Mouse (Mus musculus): Measurements from ENCODE around the gene Mtcl1. TPM values are rescaled to one million over a fixed set of nuclear protein-coding genes. Genes with fewer than 3 reads are reported as not detected.
"Not testable (repeated sequence)": the region's sequence is repeated elsewhere in the genome, so short reads cannot be mapped to it uniquely, and the experiment has no call there.

Mtcl1 gene
- total RNA-seq, 2 experiments from 2014 or later: 5.5 to 8.4 TPM

GRCm38 (mm10) chr17:66444059-66444700 is 5.4 kb downstream of the Mtcl1 start:
- intact Hi-C loops (cut with DNase I): no loop called here
- no peak for TF ChIP-seq CTCF (IDR thresholded peaks at IDR 0.05)
- H3K4me3 ChIP-seq: no peak overlapping the region

DNA sequence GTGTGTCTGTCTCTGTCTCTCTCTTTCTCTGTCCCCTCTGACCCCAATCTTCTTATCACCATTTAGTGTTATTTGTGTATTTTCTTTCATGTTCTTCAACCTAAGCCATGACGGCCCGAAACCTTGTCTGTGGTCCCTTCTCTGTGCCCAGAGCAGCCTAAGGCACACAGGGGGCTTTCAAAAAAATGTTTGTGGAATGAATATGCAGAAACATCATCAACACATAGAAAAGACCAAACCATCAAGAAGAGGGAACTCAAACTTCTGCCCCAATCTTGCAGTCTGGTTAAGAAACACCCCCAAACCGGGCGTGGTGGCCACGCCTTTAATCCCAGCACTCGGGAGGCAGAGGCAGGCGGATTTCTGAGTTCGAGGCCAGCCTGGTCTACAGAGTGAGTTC is 9.7 kb downstream of the Mtcl1 start:
- Histone ChIP-seq H3K4me3 (no peak overlapping the region), H3K27ac (no peak overlapping the region)
- intact Hi-C loops (cut with DNase I): no loop called here
- no peak for DNase-seq
- TF ChIP-seq CTCF (IDR thresholded peaks at IDR 0.05): no peak

More at GRCm38 (mm10) chr17:66444059-66444700, 5.4 kb downstream of the Mtcl1 start:
- no peak overlapping the region for H3K27ac ChIP-seq
- DNase-seq: no peak

DNA sequence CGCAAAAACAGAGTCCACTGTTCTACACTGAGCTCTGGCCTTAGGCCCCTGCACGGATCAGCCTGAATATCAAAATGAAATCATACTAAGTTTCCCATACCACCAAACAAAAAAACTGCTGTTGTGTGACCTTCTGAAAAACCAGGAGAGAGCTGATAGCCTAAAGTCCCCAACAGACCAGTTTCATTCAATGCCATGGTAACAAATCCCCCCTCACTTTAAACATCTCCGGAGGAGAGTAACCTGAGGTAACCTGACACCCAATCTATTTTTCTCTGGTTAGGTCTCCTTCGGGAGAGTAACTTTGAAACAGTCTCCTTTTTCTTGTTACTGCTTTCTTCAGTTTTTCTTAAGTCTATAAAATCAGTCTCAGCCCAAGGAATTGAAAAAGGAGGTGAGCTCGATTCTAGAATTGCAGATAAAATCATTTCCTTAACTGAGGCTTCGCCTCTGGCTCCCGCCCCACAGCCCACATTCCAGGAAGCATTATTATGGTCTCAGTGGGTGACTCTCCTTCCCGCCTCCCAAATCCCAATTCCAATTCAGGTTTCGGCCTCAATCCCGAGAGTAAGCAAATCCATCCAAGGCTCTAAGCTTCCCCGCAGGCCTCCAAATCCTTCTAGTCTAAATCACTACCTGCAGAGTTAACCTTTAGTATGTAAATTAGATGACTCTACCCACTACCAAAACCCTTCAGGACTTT is 10.3 kb downstream of the Mtcl1 start:
- no peak for TF ChIP-seq CTCF (IDR thresholded peaks at IDR 0.05)
- Histone ChIP-seq H3K27ac (0 out of 2 replicates have a peak overlapping the region, but pooled peaks have one; percentile 2), H3K4me3 (no peak overlapping the region)
- intact Hi-C loops (cut with DNase I): no loop called here
- DNase-seq: no peak

GRCm38 (mm10) chr17:66438137-66438536 is 11.4 kb downstream of the Mtcl1 start:
- TF ChIP-seq CTCF (IDR thresholded peaks at IDR 0.05): no peak
- H3K4me3 ChIP-seq: no peak overlapping the region
- DNase-seq: no peak
- no peak overlapping the region for H3K27ac ChIP-seq
- intact Hi-C loops (cut with DNase I): no loop called here

DNA sequence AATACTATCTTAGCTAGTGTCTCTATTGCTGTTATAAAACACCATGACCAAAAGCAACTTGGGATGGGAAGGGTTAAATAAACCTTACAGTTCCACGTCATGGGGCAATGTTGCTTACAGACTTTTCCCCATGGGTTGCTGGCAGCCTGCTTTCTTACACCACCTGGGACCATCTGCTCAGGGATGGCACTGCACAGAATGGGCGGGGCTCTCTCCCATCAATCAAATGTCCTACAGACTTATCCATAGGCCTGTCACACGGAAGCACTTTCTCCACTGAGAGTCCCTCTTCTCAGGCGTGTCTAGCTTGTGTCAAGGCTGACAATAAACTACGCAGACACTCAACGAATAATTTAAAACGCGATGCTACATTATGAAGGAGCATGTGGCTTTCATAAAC is 12.7 kb downstream of the Mtcl1 start:
- Histone ChIP-seq H3K4me3 (no peak overlapping the region), H3K27ac (no peak overlapping the region)
- intact Hi-C loops (cut with DNase I): no loop called here
- DNase-seq: no peak
- TF ChIP-seq CTCF (IDR thresholded peaks at IDR 0.05): no peak

DNA sequence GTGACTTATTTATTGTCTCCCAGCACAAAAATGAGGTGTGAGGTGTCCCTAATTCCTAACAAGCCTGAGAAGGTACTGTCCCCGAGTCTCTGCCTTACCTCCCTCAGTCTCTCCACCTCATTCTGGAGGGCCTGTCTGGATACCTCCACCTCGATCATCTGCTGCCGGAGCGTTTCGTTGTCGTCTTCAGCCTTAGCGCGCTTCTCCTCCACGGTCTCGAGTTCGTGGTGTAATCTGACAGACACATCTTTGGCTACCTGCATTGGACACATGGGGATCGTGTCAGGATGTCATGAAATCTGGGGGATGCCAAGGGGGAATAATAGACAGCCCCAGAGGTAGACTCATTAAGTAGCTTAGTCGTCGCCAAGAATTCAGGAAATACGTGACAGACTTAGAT is 13.6 kb downstream of the Mtcl1 start:
- Histone ChIP-seq H3K4me3 (no peak overlapping the region), H3K27ac (no peak overlapping the region)
- DNase-seq: no peak
- intact Hi-C loops (cut with DNase I): no loop called here
- TF ChIP-seq CTCF (IDR thresholded peaks at IDR 0.05): no peak

GRCm38 (mm10) chr17:66435007-66435406 is 14.5 kb downstream of the Mtcl1 start:
- TF ChIP-seq CTCF (IDR thresholded peaks at IDR 0.05): no peak
- DNase-seq: no peak
- intact Hi-C loops (cut with DNase I): no loop called here

DNA sequence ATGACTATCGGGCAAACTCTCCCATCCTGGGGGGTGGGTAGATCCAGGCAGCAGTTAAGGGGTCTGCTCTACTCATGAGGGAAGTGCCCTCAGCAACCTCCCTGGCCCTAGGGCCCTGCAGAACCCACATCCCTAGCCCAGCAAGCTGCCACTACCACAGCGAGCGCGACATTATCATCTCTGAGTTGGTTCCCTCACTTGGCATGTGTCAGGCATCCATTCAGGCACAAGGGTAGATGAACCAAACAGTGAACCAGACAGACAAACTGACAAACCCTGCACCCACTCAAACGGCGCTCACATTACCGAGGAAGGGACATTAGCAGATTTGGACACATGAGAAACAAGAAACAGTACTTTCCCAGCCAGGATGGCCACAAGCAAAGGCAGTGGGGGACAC is 15.0 kb downstream of the Mtcl1 start:
- intact Hi-C loops (cut with DNase I): no loop called here
- Histone ChIP-seq H3K27ac (no peak overlapping the region), H3K4me3 (no peak overlapping the region)
- no peak for DNase-seq
- no peak for TF ChIP-seq CTCF (IDR thresholded peaks at IDR 0.05)

More at GRCm38 (mm10) chr17:66435007-66435406, 14.5 kb downstream of the Mtcl1 start:
- Histone ChIP-seq H3K27ac (no peak overlapping the region), H3K4me3 (no peak overlapping the region)

DNA sequence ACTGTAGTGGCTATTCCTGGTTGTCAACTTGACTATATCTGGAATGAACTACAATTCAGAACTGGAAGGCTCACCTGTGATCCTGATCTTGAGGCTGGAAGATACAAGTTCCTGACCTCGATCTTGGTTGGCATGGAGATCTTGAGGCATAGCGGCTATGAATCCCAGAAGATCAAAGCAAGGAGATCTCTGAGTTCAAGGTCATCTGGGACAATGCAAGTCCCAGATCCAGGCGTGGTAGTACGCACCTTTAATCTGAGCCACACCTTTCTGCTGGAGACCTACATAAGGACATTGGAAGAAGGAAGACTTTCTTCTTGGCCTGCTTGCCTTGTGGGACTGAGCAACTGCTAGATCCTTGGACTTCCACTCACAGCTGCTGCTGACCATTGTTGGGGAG is 24.9 kb downstream of the Mtcl1 start:
- H3K27ac ChIP-seq; DNase-seq; H3K4me3 ChIP-seq; intact Hi-C loops (cut with DNase I): not testable (repeated sequence)

- H3K4me3 ChIP-seq: no peak overlapping the region
- no peak overlapping the region for H3K27ac ChIP-seq
- DNase-seq: peak; percentile 21
- TF ChIP-seq CTCF (IDR thresholded peaks at IDR 0.05): no peak
- intact Hi-C loops (cut with DNase I): no loop called here
Measured at GRCm38 (mm10) chr17:66419421-66419820, 30.1 kb downstream of the Mtcl1 start.

DNA sequence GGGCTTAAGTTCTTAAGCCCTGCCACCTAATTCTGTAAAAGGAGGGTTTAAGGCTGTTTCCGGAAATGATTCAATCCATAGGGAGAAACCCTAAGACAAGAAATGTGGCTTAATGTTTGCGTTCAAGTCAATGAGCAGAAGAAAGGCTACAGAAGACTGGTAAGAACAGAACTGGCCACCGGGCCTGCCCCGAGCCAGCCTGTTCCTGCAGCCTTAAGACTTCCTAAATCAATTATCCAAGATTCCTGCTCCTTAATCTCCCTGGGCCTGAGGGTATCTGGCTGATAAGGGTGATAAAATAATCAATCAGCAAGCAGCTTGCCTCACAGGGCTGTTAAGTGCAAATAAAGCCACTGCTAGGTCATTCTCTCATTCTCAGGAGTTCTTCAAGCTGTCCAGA is 31.8 kb downstream of the Mtcl1 start:
- no peak for TF ChIP-seq CTCF (IDR thresholded peaks at IDR 0.05)
- intact Hi-C loops (cut with DNase I): no loop called here
- DNase-seq: no peak
- Histone ChIP-seq H3K27ac (0 out of 2 replicates have a peak overlapping the region, but pooled peaks have one; percentile 31), H3K4me3 (no peak overlapping the region)

DNA sequence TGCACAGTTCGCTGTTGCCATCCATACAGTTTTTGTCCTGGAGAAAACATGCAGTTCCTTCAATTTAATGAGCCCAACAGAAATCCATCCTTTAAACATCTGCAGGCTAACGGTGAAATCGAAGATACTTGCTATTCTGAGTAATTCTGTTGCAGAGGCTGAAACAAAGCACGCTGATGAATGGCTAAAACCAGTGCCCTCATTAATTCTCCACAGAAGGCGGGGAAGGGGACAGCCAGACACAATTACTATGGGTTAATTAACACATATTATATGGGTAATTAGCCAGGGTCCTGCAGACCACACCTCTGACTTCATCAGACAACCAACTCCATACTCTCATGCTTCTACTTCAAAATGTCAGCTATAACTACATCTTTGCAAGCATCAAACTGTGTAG is 32.2 kb downstream of the Mtcl1 start:
- no peak for DNase-seq
- no peak for TF ChIP-seq CTCF (IDR thresholded peaks at IDR 0.05)
- H3K27ac ChIP-seq: peak overlapping the region; percentile 31; the same call in 1 of the 2 replicates
- peak overlapping the region; percentile 69 for H3K4me3 ChIP-seq
- intact Hi-C loops (cut with DNase I): no loop called here

DNA sequence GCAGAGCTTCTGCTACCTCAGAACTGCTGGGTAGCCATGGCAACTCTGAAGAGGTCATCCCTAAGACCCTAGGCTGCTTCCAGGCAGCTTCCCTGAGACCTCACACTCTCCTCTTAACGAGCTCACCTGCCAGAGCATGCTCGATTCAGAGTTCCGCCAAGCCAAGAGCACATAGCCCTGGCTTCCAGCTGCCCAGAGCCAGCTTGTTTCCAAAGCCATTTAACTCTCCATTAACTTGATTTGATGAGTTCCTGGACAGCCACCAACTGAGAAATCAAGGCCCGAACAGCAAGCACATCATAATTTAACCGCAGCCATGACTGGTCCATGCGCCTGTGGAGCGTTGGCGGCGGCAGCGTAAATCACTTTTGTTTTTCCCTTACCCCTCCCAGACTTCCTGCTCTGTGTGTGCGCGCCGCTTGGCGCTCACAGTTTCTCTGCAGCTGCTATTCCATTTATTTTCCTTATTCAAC is 32.7 kb downstream of the Mtcl1 start:
- intact Hi-C loops (cut with DNase I): no loop called here
- H3K27ac ChIP-seq: peak overlapping the region; percentile 70
- H3K4me3 ChIP-seq: peak overlapping the region; percentile 69
- peak; percentile 63 for DNase-seq
- TF ChIP-seq CTCF (IDR thresholded peaks at IDR 0.05): peak; percentile 24; the same call in 1 of the 2 replicates

All from gastrocnemius, adult 2 months (tissue).